Mouse (Mus musculus) layer of hippocampus, postnatal 25 days (tissue): ENCODE results near the gene Gse1. TPM values are rescaled to one million over a fixed set of nuclear protein-coding genes. Genes with fewer than 3 reads are reported as not detected.

Experiments used
- DNase-seq, 2 experiments: peaks; one replicate each; pipeline ENCODE4 v3.0.0; 2022; ENCODE audit warnings: mixed read lengths in 2 of 2, low spot score in 1 of 2; ENCODE audit errors: extremely low spot score in 1 of 2
- total RNA-seq, 2 experiments: library from RNA; stranded (reverse); gene quantifications; 2 replicates each; pipeline ENCODE4 v1.2.3; 2021

The Gse1 gene
- total RNA-seq, 2 experiments from 2014 or later: 121 to 145 TPM

GRCm38 (mm10) chr8:120574941-120575340 is 346.7 kb downstream of the Gse1 start:
- DNase-seq: no peak

DNA sequence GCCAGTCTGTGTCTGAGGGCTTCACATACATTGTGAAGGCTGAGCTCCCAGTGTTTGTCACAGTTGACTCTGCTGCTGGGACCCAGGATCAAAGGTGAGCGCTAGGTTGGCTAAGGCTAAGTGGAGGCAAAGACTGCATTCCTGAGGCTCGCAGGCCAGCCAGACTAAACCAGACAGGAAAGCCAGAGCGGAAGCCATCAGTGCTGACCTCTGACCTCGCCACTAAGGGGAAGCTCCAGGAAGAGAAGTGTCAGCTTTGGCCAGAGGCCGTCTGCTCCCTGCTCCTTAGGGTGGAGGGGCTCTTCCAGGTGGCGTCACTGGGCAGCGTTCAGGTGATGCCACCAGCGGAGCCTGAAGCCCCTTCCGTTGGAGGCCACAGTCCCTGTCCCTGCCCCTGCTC is 347.5 kb downstream of the Gse1 start:
- DNase-seq: no peak

DNA sequence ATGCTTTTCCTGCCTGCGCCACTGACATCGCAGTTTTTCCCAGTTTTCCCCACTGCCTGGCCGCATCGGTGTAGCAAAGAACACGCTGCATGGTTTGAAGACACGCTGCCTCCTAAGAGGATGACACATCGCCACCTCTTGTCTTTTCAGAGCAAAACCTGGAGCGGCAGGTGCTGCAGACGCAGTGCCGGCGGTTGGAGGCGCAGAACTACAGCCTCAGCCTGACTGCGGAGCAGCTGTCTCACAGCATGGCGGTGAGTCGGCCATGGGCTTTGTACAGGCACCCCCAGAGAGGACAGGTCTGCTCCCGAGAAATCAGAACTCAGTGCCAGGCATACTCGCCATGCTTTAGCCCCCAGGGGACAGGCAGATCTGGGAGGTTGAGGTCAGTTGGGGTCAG is 349.6 kb downstream of the Gse1 start:
- no peak for DNase-seq

GRCm38 (mm10) chr8:120580336-120581000 is 352.2 kb downstream of the Gse1 start:
- peak in 1 of 2 experiments; percentile 36 for DNase-seq

GRCm38 (mm10) chr8:120581329-120581728 is 353.1 kb downstream of the Gse1 start:
- DNase-seq: no peak

DNA sequence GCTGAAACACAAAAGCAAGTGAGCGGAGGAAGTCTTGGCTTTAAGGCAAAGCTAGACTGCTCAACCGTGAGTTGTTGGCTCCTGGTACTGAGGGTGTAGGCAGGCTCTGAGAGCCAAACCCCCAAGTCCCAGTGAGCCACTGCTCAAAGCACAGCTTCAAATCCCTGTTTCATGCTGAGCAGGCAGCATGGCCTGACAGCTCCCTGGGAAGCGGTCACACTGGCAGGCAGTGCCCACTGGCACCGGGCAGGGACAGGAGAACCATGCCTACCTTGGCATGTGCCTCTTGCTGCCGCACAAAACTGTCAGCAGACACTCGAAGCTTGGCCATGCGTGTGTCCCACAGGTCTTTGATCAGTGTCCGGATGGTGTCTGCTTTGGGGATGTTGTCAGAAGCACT is 353.6 kb downstream of the Gse1 start:
- no peak for DNase-seq

DNA sequence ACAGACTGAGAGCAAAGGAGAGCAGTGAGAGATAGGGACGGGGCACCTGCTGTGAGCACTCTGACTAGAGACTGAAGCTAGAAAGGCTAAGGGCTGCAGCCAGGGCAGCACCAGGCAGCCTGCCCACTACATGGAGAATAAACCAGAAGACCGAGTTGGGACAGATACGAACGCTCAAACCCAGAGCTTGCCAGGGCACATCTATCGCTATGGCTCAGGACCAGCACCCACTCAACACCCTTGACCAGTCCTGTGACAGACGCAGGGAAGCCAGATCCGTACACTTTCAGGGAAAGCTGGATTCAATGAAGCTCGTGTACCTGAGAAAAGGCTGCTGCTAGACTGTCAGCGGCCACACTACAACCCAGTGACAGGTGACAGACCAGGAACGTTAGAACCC is 357.3 kb downstream of the Gse1 start:
- DNase-seq: no peak

GRCm38 (mm10) chr8:120588908-120589771 is 360.9 kb downstream of the Gse1 start, which contains the start of gene Gins2:
Gins2 (minus strand) TSS chr8:120589304.
- peak; percentile 85 to 94 for DNase-seq

- no peak for DNase-seq
Observed at GRCm38 (mm10) chr8:120589921-120590320, 361.7 kb downstream of the Gse1 start.

DNA sequence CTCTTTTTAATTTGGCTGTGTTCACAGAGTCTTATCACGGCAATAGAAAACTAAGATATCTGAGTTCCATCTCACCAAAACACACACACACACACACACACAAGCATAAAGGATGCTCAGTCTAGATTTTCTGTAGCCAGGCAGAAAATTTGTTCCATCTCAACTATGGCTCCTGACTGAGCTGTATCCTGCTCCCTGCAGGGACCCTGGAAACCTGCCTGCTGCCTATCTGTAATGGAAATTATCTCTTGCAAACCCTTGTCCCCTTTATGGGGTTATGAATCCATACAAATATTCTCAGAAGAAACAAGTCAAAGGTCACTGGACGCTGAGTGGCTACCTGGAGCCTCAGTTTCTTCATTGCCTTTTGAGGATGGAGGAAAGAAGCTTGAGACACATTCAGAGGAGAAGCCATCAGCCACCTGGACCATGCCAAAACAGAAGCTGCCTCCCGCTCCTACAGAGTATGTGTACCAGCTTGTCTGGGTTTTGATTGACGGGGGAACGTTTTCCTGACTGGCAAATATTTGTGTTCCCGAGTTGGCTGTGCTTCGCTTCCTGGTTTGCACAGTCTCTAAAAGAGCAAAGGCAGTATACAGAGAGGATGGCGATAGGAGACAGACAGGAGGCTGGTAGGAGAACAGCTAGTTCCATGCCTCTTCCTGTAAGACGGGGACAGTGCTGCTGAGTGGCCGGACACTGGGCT is 363.5 kb downstream of the Gse1 start:
- no peak for DNase-seq

DNA sequence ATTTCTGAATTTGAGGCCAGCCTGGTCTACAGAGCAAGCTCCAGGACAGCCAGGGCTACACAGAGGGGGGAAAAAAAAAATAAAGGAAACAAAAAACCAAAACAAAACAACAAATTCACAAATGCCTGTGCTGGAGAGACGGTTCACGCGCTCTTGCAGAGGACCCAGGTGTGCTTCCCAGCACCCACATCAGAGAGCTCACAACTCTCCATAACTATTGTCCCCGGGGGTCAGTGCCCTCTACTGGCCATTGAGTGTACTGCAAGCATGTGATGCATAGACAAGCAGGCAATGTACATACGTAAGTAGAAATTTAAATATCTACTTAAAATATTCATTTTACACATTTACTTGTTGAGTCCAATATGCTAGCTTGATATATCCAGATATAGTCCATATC is 366.3 kb downstream of the Gse1 start:
- DNase-seq: no peak

DNA sequence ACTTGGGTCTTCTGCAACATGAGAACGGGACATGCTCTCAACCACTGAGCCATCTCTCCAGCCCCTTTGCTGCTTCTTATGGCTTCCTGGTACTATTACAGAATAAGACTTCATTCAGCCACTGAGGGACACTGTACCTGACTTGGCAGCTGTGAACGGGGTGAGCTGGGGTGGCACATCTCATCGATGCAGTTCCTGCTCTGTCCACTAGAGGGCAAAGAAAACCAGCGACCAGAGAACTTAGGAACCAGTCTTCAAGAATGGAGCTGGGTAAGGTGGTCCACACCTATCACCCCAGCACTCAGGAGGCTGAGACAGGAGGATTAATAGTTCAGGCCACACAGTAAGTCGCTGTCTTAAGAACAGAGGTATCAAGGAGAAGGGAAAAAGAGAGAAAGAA is 367.7 kb downstream of the Gse1 start:
- peak in 1 of 2 experiments; percentile 67 for DNase-seq

- DNase-seq: peak; percentile 60 to 61
Observed at GRCm38 (mm10) chr8:120598579-120598978, 370.3 kb downstream of the Gse1 start.

- DNase-seq: peak; percentile 71 to 89
Observed at GRCm38 (mm10) chr8:120599504-120599903, 371.2 kb downstream of the Gse1 start.

DNA sequence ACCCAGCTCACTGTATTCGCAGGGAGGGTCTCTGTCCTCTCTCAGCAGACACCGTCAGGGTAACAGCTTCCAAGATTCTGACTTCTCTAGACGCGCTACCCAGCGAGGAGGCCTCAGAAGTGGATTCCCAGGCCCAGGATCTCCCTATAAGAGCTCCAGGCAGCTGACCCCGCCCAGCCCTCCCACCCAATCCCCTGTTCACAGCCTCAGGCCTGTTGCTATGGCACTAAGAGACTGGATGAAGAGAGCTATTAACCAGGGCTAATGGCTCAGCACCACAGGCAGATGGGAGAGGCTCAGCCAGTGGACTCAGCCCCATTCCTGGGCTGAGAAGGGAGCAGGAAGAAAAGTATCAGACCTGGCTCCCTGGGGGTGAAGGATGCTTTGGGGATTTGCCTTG is 374.4 kb downstream of the Gse1 start:
- no peak for DNase-seq

GRCm38 (mm10) chr8:120607460-120607859 is 379.2 kb downstream of the Gse1 start:
- no peak for DNase-seq

DNA sequence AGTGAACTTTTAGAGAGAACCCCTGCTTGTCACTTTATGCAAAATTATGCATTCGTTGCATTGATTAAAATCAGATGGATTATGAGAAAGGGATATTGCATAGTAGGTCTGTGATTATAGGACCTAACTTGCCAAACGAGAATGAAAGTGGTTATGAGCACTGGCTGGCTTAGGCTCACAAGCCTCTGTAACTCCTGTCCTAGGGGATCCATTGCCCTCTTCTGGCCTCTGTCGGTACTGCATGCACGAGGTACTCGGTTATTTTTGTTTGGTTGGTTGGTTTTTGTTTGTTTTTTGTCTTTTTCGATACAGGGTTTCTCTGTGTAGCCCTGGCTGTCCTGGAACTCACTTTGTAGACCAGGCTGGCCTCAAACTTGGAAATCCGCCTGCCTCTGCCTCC is 379.6 kb downstream of the Gse1 start:
- DNase-seq: peak; percentile 79 to 98

DNA sequence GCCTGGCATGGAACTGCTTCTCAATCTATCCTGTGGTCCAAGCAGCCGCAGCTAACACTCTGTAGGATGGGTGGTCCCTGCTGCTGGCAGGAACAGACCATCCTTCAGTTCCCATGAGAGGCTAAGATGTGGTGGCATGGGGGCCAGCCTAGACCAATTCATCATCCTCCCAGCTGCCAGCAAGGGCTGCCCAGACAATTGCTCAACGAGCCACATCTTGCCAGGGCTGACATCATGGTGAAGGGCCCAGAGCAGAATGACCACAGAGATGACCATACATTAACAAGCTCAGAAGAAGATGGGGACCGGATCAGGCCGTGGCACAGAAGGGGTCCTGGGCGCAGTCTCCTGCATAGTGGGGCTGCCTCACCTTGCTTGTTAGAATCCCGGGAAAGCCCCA is 382.6 kb downstream of the Gse1 start:
- DNase-seq: no peak

GRCm38 (mm10) chr8:120614491-120614890 is 386.2 kb downstream of the Gse1 start:
- no peak for DNase-seq

- no peak for DNase-seq
Observed at GRCm38 (mm10) chr8:120616663-120617626, 388.7 kb downstream of the Gse1 start.
